Mouse (Mus musculus): ENCODE data around the gene Hist2h4. TPM values are rescaled to one million over a fixed set of nuclear protein-coding genes. Genes with fewer than 3 reads are reported as not detected.
"Not testable (repeated sequence)": the region's sequence is repeated elsewhere in the genome, so short reads cannot be mapped to it uniquely, and the experiment has no call there.

Hist2h4 gene
- total and polyA plus RNA-seq, 2 experiments: 0.75 to 6.0 TPM

DNA sequence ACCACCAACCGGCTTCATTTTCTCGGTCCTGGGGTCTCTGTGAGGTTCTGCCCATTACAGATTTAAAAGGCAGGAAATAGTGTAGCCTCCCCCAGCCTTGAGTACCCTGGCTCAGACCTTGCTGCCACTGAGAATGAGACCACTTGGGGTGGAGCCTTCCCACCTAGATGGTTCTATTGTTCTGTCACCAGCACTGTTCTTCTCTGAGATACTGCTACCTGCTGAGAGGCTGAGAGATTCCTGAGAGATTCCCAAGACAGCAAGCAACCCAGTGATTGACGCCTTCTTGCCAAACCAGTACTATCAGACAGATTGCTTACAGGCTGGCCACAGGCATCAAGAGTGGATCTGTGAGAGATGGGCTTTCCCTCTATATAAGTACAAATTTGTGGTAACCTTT is 26.1 kb upstream of the Hist2h4 start:
- Histone ChIP-seq H3K36me3 (ENCODE audit: control insufficient read depth, insufficient read depth, low read length) (no peaks in the 10 kb centered on the region), H3K27ac (replicated peaks; ENCODE audit: insufficient read depth, low read depth, low read length) (no peak overlapping the region), H3K4me3 (ENCODE audit: insufficient read depth, low read depth, low read length) (no peak overlapping the region), H3K79me2 (ENCODE audit: control insufficient read depth, insufficient read depth, low read length) (no peaks in the 10 kb centered on the region), H3K9ac (ENCODE audit: low read depth, low read length) (no peak overlapping the region), H3K27me3 (ENCODE audit: control insufficient read depth, insufficient read depth, low read length) (no peaks in the 10 kb centered on the region), H3K4me1 (ENCODE audit: control insufficient read depth, insufficient read depth, low read length) (no peaks in the 10 kb centered on the region)
- WGBS: 80% methylated on average over 3 of the region's 3 CpGs
- DNase-seq (ENCODE audit: extremely low read depth, low read depth, low spot score): no peak
- no peak for TF ChIP-seq CTCF (IDR thresholded peaks at IDR 0.05; ENCODE audit: low read depth, low read length)

DNA sequence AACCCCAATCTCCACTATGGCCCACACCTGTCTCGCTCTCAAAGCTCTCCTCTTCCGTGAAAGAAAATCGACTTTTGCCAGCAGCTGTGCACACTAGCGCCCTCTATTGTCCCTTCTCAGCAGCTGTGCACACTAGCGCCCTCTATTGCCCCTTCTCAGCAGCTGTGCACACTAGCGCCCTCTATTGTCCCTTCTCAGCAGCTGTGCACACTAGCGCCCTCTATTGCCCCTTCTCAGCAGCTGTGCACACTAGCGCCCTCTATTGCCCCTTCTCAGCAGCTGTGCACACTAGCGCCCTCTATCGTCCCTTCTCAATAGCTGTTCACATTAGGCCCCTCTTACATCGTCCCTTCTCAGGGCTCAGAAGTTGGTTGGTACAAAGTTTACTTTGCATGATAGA is 24.2 kb upstream of the Hist2h4 start:
- not testable (repeated sequence) for H3K36me3 ChIP-seq (ENCODE audit: control insufficient read depth, insufficient read depth, low read length); H3K4me1 ChIP-seq (ENCODE audit: control insufficient read depth, insufficient read depth, low read length); DNase-seq (ENCODE audit: extremely low read depth, low read depth, low spot score); H3K4me3 ChIP-seq (ENCODE audit: insufficient read depth, low read depth, low read length); H3K9ac ChIP-seq (ENCODE audit: low read depth, low read length); H3K79me2 ChIP-seq (ENCODE audit: control insufficient read depth, insufficient read depth, low read length); H3K27ac ChIP-seq (replicated peaks; ENCODE audit: insufficient read depth, low read depth, low read length); H3K27me3 ChIP-seq (ENCODE audit: control insufficient read depth, insufficient read depth, low read length)
- 90% methylated on average over 11 of the region's 11 CpGs for WGBS
- peak; percentile 69 for TF ChIP-seq CTCF (IDR thresholded peaks at IDR 0.05; ENCODE audit: low read depth, low read length)

DNA sequence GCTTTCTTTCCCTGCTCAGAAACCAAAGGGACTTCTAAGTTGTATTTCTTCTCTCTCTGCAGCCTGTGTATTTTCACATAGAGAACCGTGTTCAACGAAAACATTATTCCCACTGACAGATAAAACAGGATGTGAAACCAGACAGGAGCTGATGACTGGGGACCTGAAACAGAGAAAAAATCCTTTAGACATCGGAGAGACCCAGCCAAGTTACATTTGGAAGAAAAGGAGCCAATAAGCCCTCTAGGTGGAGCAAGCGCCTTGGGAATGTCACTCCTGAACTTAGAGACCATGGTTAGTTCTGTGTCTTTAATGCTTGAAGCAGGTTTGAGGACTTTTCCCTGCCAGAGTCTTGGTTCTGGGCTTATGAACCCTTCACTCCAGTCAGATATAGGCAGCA is 21.3 kb upstream of the Hist2h4 start:
- no peaks in the 10 kb centered on the region for H3K36me3 ChIP-seq (ENCODE audit: control insufficient read depth, insufficient read depth, low read length)
- DNase-seq (ENCODE audit: extremely low read depth, low read depth, low spot score): no peak
- no peak overlapping the region for H3K27ac ChIP-seq (replicated peaks; ENCODE audit: insufficient read depth, low read depth, low read length)
- peaks cover 5% of the 10 kb centered on the region for H3K27me3 ChIP-seq (ENCODE audit: control insufficient read depth, insufficient read depth, low read length)
- no peaks in the 10 kb centered on the region for H3K79me2 ChIP-seq (ENCODE audit: control insufficient read depth, insufficient read depth, low read length)
- 28% methylated on average over 4 of the region's 4 CpGs for WGBS
- TF ChIP-seq POLR2A (IDR thresholded peaks at IDR 0.05; ENCODE audit: extremely low read depth, insufficient read depth, low read length): no peak
- TF ChIP-seq CTCF (IDR thresholded peaks at IDR 0.05; ENCODE audit: low read depth, low read length): no peak
- H3K9ac ChIP-seq (ENCODE audit: low read depth, low read length): no peak overlapping the region
- no peak overlapping the region for H3K4me3 ChIP-seq (ENCODE audit: insufficient read depth, low read depth, low read length)
- no peaks in the 10 kb centered on the region for H3K4me1 ChIP-seq (ENCODE audit: control insufficient read depth, insufficient read depth, low read length)

DNA sequence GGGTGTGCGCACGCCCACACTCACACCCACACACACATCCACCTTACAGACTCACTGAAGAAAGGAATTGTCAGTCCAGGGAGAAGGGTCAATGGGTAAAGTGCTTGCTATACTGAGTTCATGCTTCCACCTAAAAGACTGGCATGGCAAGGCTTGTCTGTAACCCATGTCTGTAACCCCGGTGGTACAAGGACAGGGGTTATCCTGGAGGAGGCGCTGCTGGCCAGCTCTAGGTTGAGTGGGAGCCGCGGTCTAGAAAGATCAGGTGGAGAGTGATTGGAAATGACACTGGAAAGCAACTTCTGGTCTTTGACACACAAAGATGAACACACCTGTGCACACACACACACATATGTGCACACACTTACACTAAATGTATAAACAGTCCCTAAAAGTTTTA is 17.5 kb upstream of the Hist2h4 start:
- Histone ChIP-seq H3K4me1 (ENCODE audit: control insufficient read depth, insufficient read depth, low read length) (no peaks in the 10 kb centered on the region), H3K9ac (ENCODE audit: low read depth, low read length) (no peak overlapping the region), H3K36me3 (ENCODE audit: control insufficient read depth, insufficient read depth, low read length) (no peaks in the 10 kb centered on the region), H3K27me3 (ENCODE audit: control insufficient read depth, insufficient read depth, low read length) (peaks cover 5% of the 10 kb centered on the region), H3K4me3 (ENCODE audit: insufficient read depth, low read depth, low read length) (no peak overlapping the region), H3K27ac (replicated peaks; ENCODE audit: insufficient read depth, low read depth, low read length) (no peak overlapping the region), H3K79me2 (ENCODE audit: control insufficient read depth, insufficient read depth, low read length) (no peaks in the 10 kb centered on the region)
- no peak for TF ChIP-seq CTCF (IDR thresholded peaks at IDR 0.05; ENCODE audit: low read depth, low read length)
- no peak for TF ChIP-seq POLR2A (IDR thresholded peaks at IDR 0.05; ENCODE audit: extremely low read depth, insufficient read depth, low read length)
- DNase-seq (ENCODE audit: extremely low read depth, low read depth, low spot score): no peak
- WGBS: 76% methylated on average over 6 of the region's 6 CpGs

DNA sequence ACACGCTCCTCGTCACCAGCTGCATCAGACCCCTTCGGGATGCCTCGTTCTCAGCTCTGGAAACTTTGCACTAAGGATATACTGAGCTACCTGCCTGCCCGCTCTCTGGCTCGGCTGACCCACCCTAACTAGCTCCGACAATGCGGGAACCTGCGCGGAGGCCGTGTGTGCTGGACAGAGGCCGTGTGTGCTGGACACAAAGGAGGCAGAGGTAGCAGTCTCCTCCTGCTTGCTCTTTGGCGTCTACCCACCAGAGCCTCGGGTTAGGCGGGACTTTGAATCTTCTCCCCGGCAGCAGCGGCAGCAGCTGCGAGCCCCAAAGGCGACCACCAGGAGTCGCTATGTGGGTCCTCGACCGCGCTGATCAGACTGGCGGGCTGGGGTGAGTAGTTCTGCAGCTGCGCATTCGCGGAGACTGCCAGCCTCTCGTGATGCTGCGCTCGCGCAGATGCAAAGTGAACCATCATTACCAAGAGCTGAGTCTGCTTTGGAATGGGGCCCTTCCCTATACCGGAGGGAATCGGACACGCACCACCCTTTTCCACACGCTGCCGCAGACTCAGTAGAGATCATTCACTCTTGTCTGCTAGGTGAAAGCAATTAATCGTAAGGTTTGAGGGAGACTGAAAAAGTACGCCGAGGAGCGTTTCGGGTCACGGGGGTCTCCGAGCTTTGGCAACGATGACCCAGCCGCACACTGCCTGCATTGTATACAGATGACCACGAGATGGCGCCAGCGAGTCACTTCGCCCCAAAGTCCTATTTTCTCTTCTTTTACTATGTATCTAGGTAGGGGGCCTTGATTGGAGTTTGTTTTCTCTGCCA is 14.9 kb upstream of the Hist2h4 start:
- DNase-seq (ENCODE audit: extremely low read depth, low read depth, low spot score): peak; percentile 46
- Histone ChIP-seq H3K27me3 (ENCODE audit: control insufficient read depth, insufficient read depth, low read length) (no peaks in the 10 kb centered on the region), H3K36me3 (ENCODE audit: control insufficient read depth, insufficient read depth, low read length) (no peaks in the 10 kb centered on the region), H3K4me1 (ENCODE audit: control insufficient read depth, insufficient read depth, low read length) (no peaks in the 10 kb centered on the region), H3K79me2 (ENCODE audit: control insufficient read depth, insufficient read depth, low read length) (no peaks in the 10 kb centered on the region), H3K4me3 (ENCODE audit: insufficient read depth, low read depth, low read length) (peak overlapping the region; percentile 57), H3K27ac (replicated peaks; ENCODE audit: insufficient read depth, low read depth, low read length) (no peak overlapping the region), H3K9ac (ENCODE audit: low read depth, low read length) (peak overlapping the region; percentile 26)
- 2% methylated on average over 49 of the region's 49 CpGs for WGBS
- TF ChIP-seq CTCF (IDR thresholded peaks at IDR 0.05; ENCODE audit: low read depth, low read length) (peak; percentile 90), POLR2A (IDR thresholded peaks at IDR 0.05; ENCODE audit: extremely low read depth, insufficient read depth, low read length) (no peak)

DNA sequence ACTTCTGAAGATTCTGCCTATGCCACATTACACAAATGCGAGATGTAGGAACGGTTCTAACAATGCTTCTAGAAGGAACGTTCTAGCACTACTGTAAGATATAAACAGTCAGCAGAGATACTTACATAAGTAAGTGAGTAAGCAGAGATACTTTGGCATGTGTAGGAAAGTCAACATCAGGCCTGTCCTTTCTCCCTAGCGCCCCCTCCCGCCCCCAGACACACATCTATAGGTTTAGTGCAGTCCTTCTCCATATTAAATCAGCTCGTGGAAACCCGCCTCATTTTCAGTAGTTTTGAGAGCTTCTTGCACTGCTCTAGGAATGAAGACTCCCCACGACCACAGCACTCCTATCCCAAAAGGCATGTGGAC is 14.3 kb upstream of the Hist2h4 start:
- Histone ChIP-seq H3K27me3 (ENCODE audit: control insufficient read depth, insufficient read depth, low read length) (no peaks in the 10 kb centered on the region), H3K4me1 (ENCODE audit: control insufficient read depth, insufficient read depth, low read length) (no peaks in the 10 kb centered on the region), H3K79me2 (ENCODE audit: control insufficient read depth, insufficient read depth, low read length) (no peaks in the 10 kb centered on the region), H3K36me3 (ENCODE audit: control insufficient read depth, insufficient read depth, low read length) (no peaks in the 10 kb centered on the region), H3K27ac (replicated peaks; ENCODE audit: insufficient read depth, low read depth, low read length) (no peak overlapping the region), H3K9ac (ENCODE audit: low read depth, low read length) (no peak overlapping the region), H3K4me3 (ENCODE audit: insufficient read depth, low read depth, low read length) (no peak overlapping the region)
- no peak for DNase-seq (ENCODE audit: extremely low read depth, low read depth, low spot score)
- WGBS: 33% methylated on average over 8 of the region's 8 CpGs
- TF ChIP-seq CTCF (IDR thresholded peaks at IDR 0.05; ENCODE audit: low read depth, low read length) (no peak), POLR2A (IDR thresholded peaks at IDR 0.05; ENCODE audit: extremely low read depth, insufficient read depth, low read length) (no peak)

Measured in liver, adult 2 months (tissue).